Comparison of ENCODE assay signal across 9 mouse cellular contexts in the genomic region with DNA sequence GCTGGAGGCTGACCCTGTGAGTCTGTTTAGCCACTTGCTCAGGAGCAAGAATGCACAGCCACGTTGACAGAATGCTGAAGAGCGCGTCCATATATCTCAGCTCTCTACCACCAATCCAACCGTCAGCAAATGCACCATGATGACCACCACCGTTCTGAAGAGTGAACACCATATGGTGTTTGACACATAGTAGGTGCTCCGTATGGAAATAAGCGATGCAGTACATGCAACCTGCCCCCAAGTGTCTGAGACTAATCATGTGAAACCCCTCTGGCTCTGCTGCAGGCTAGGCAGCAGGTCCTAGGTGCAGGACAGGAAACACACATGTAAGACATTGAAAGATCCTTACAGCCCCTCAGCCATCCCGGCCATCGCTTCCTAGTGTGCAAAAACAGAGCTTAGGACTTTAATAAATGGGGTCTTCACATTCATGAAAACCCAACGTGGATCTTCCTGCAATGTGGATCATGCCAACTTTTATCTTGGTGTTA. TPM values are rescaled to one million over a fixed set of nuclear protein-coding genes. Genes with fewer than 3 reads are reported as not detected.
A peak's percentile ranks its signal among the peaks of the same experiment; 100 is the strongest.
DNase-seq lines count a peak whose midpoint lies in the region; ATAC-seq and TF ChIP-seq lines count a peak whose summit lies in the region.
"Had no signal": no experiment of that assay in that cellular context is flagged by ENCODE, and none has a peak within 500 bp of the region (broad histone marks: within the 10 kb centered on the region; RNA-seq: fewer than 3 reads in every experiment).

No protein-coding gene starts in this region.

- peak overlapping the region; percentile 68 for H3K4me3 ChIP-seq in heart, adult 2 months
- no peak overlapping the region for H3K4me3 ChIP-seq in MEL (ENCODE audit: control insufficient read depth in 1 of 2, insufficient read depth in 1 of 2, low read depth in 2 of 2, low read length in 2 of 2)
- H3K4me3 ChIP-seq in heart, postnatal 0 days (ENCODE audit: low read depth, low read length), result peak overlapping the region; percentile 67
- H3K4me3 ChIP-seq in midbrain, embryonic 11.5 days (ENCODE audit: low read depth, low read length), result no peak overlapping the region

- H3K27ac ChIP-seq in heart, adult 2 months, result peak overlapping the region; percentile 99
- H3K27ac ChIP-seq in MEL (ENCODE audit: control insufficient read depth, low read depth, low read length), result peak overlapping the region; percentile 65
- peak overlapping the region; percentile 98 for H3K27ac ChIP-seq in heart, postnatal 0 days (ENCODE audit: low read depth)
- H3K27ac ChIP-seq in midbrain, embryonic 11.5 days (ENCODE audit: low read depth, low read length), result no peak overlapping the region

- peak in 1 of 2 experiments; percentile 52 for DNase-seq in heart, adult 2 months
- DNase-seq in heart, postnatal 14 days, result no peak
- DNase-seq in MEL (ENCODE audit: low read depth, low spot score), result peak; percentile 17
- no peak for DNase-seq in heart, postnatal 0 days (ENCODE audit: low spot score)
- DNase-seq in midbrain, embryonic 11.5 days (ENCODE audit: low spot score, missing footprints), result no peak
- DNase-seq in gastrocnemius, adult 18-20 months (ENCODE audit: low spot score), result no peak

- no peak for ATAC-seq in heart, postnatal 0 days (ENCODE audit: insufficient read depth, low read depth)
- ATAC-seq in midbrain, embryonic 11.5 days (ENCODE audit: low FRiP score), result no peak
- ATAC-seq in megakaryocyte progenitor cell, adult 5-6 weeks (replicated peaks; ENCODE audit: poor library complexity), result no peak
- no peak for ATAC-seq in granulocyte monocyte progenitor cell, adult 5-6 weeks (replicated peaks; ENCODE audit: poor library complexity, severe bottlenecking)

- WGBS in heart, adult 2 months, result 20% methylated on average over 10 of the region's 10 CpGs
- 28% methylated on average over 10 of the region's 10 CpGs for WGBS in heart, postnatal 0 days
- 80% methylated on average over 10 of the region's 10 CpGs for WGBS in midbrain, embryonic 11.5 days

- no peak for TF ChIP-seq RAD21 in MEL (IDR thresholded peaks at IDR 0.05; ENCODE audit: low read depth, low read length)

- no peak for TF ChIP-seq POLR2A in heart, adult 2 months (IDR thresholded peaks at IDR 0.05; ENCODE audit: insufficient read depth, low read depth, low read length)
- no peak for TF ChIP-seq POLR2A in MEL (IDR thresholded peaks at IDR 0.05; ENCODE audit: control insufficient read depth in 1 of 2, insufficient read depth in 1 of 2, low read depth in 1 of 2, low read length in 2 of 2, poor library complexity in 1 of 2)

- no peaks in the 10 kb centered on the region; the same call in 1 of the 2 replicates for H3K79me2 ChIP-seq in heart, adult 2 months (replicated peaks; ENCODE audit: control insufficient read depth, insufficient read depth, low read length)
- H3K79me2 ChIP-seq in MEL (ENCODE audit: control insufficient read depth, insufficient read depth, low read length, poor library complexity), result peaks cover 2% of the 10 kb centered on the region

- peaks cover 17% of the 10 kb centered on the region for H3K4me1 ChIP-seq in heart, adult 2 months (ENCODE audit: control insufficient read depth, insufficient read depth, low read length)
- peaks cover 0 to 13% of the 10 kb centered on the region in 2 experiments; a peak in 2 of 4 replicates for H3K4me1 ChIP-seq in MEL (ENCODE audit: control insufficient read depth in 1 of 2, insufficient read depth in 2 of 2, low read length in 2 of 2)
- H3K4me1 ChIP-seq in heart, postnatal 0 days (ENCODE audit: control insufficient read depth, insufficient read depth), result peaks cover 14% of the 10 kb centered on the region; the same call in 1 of the 2 replicates
- H3K4me1 ChIP-seq in midbrain, embryonic 11.5 days (ENCODE audit: control insufficient read depth, insufficient read depth, low read length), result peaks cover 7% of the 10 kb centered on the region; the same call in 1 of the 2 replicates

- no peak for TF ChIP-seq CTCF in heart, adult 2 months (IDR thresholded peaks at IDR 0.05)
- TF ChIP-seq CTCF in MEL (IDR thresholded peaks at IDR 0.05 in 2 of 3, conservative IDR thresholded peaks at IDR 0.05 in 1 of 3; ENCODE audit: control insufficient read depth in 1 of 3, insufficient read depth in 1 of 3, low read depth in 2 of 3, low read length in 3 of 3, poor library complexity in 1 of 3, severe bottlenecking in 1 of 3), result no peak
- TF ChIP-seq CTCF in heart, postnatal 0 days (IDR thresholded peaks at IDR 0.05; ENCODE audit: low read depth), result no peak

- H3K36me3 ChIP-seq in heart, adult 2 months (ENCODE audit: control insufficient read depth, insufficient read depth, low read length), result peaks cover 15% of the 10 kb centered on the region
- H3K36me3 ChIP-seq in MEL (ENCODE audit: control insufficient read depth in 1 of 2, insufficient read depth in 2 of 2, low read length in 2 of 2), result peaks cover 0 to 5% of the 10 kb centered on the region in 2 experiments; a peak in 3 of 4 replicates
- peaks cover 32% of the 10 kb centered on the region for H3K36me3 ChIP-seq in heart, postnatal 0 days (replicated peaks; ENCODE audit: control insufficient read depth, insufficient read depth, low read length)
- no peaks in the 10 kb centered on the region for H3K36me3 ChIP-seq in midbrain, embryonic 11.5 days (ENCODE audit: control insufficient read depth, insufficient read depth, low read length)

- no peaks in the 10 kb centered on the region for H3K9me3 ChIP-seq in MEL (replicated peaks; ENCODE audit: insufficient read depth, low read length)
- H3K9me3 ChIP-seq in heart, postnatal 0 days (replicated peaks; ENCODE audit: control insufficient read depth, low read length), result no peaks in the 10 kb centered on the region
- no peaks in the 10 kb centered on the region for H3K9me3 ChIP-seq in midbrain, embryonic 11.5 days (ENCODE audit: control insufficient read depth, low read length)

- TF ChIP-seq EP300 in heart, adult 2 months (IDR thresholded peaks at IDR 0.05; ENCODE audit: insufficient read depth, low read depth, low read length), result no peak
- TF ChIP-seq EP300 in MEL (IDR thresholded peaks at IDR 0.05; ENCODE audit: low read depth in 1 of 2, low read length in 2 of 2), result no peak
- TF ChIP-seq EP300 in heart, postnatal 0 days (IDR thresholded peaks at IDR 0.05; ENCODE audit: low read depth), result no peak

- peak overlapping the region; percentile 54 for H3K9ac ChIP-seq in heart, adult 2 months (ENCODE audit: low read depth, low read length)
- no peak overlapping the region for H3K9ac ChIP-seq in MEL (ENCODE audit: control insufficient read depth, low read depth, low read length, poor library complexity, severe bottlenecking)
- peak overlapping the region; percentile 18; the same call in 1 of the 2 replicates for H3K9ac ChIP-seq in heart, postnatal 0 days (replicated peaks; ENCODE audit: low read depth, low read length)
- H3K9ac ChIP-seq in midbrain, embryonic 11.5 days (ENCODE audit: low read length), result no peak overlapping the region

- H3K4me2 ChIP-seq in heart, postnatal 0 days (ENCODE audit: low read depth, low read length), result peak overlapping the region; percentile 92
- H3K4me2 ChIP-seq in midbrain, embryonic 11.5 days, result peak overlapping the region; percentile 100; the same call in 1 of the 2 replicates

- no peaks in the 10 kb centered on the region for H3K27me3 ChIP-seq in heart, adult 2 months (ENCODE audit: control insufficient read depth, insufficient read depth, low read length)
- H3K27me3 ChIP-seq in MEL (ENCODE audit: control insufficient read depth in 1 of 2, insufficient read depth in 2 of 2, low read length in 2 of 2), result no peaks in the 10 kb centered on the region
- no peaks in the 10 kb centered on the region for H3K27me3 ChIP-seq in heart, postnatal 0 days (ENCODE audit: control insufficient read depth, insufficient read depth, low read length)
- H3K27me3 ChIP-seq in midbrain, embryonic 11.5 days (ENCODE audit: control insufficient read depth, insufficient read depth, low read length), result no peaks in the 10 kb centered on the region; the same call in 1 of the 2 replicates

- intact Hi-C loops in heart, adult 2 months (cut with DNase I), result no loop called here
- intact Hi-C loops in heart, postnatal 14 days (cut with DNase I), result no loop called here

RNA-seq across cellular contexts. Expression of gene Cfap97d1, which starts 0.6 kb away (rescaled TPM):
- total RNA-seq in heart, adult 2 months (2021), result not detected
- not detected in 2 replicates for polyA plus RNA-seq in heart, adult 2 months (2012; rRNA removed)
- not detected for total RNA-seq in heart, postnatal 14 days (2021)
- total RNA-seq in MEL (2012; rRNA removed), result not detected in 2 replicates
- polyA plus RNA-seq in MEL (2012; ENCODE audit: insufficient read depth in 1 of 2, insufficient read length in 2 of 2, low read depth in 1 of 2, low replicate concordance in 2 of 2, missing spikeins in 1 of 2), result not detected
- not detected in 2 replicates for total RNA-seq in heart, postnatal 0 days (2014; rRNA removed; ENCODE audit: low replicate concordance)
- polyA plus RNA-seq in heart, postnatal 0 days (2015; fragmentation: Nextera tagmentation; extraction: Ambion mirVana), result not detected in 2 replicates
- polyA plus RNA-seq in midbrain, embryonic 11.5 days (2014; fragmentation: Nextera tagmentation; extraction: Ambion mirVana), result not detected in 2 replicates
- not detected in 2 replicates for total RNA-seq in megakaryocyte progenitor cell, adult 5-6 weeks (2015)
- total RNA-seq in megakaryocyte progenitor cell, adult 5-6 weeks (2017), result not detected in 2 replicates
- not detected for total RNA-seq in gastrocnemius, adult 18-20 months (2021)
- not detected in 2 replicates for total RNA-seq in granulocyte monocyte progenitor cell, adult 5-6 weeks (2014; fragmentation: Nextera tagmentation)
- not detected in 2 replicates for total RNA-seq in granulocyte monocyte progenitor cell, adult 5-6 weeks (2017)
- total RNA-seq: common myeloid progenitor, adult 5-6 weeks had no signal

RNA-seq across cellular contexts. Expression of gene Dusp3, which starts 3.3 kb away (rescaled TPM):
- 100 to 1,000 TPM; 103 to 131 TPM for total RNA-seq in heart, adult 2 months (2021)
- polyA plus RNA-seq in heart, adult 2 months (2012; rRNA removed), result 97.7 and 101 TPM in 2 replicates
- total RNA-seq in heart, postnatal 14 days (2021), result 100 to 1,000 TPM; 130 to 137 TPM
- total RNA-seq in MEL (2012; rRNA removed), result 18.4 and 18.7 TPM in 2 replicates
- polyA plus RNA-seq in MEL (2012; ENCODE audit: insufficient read depth in 1 of 2, insufficient read length in 2 of 2, low read depth in 1 of 2, low replicate concordance in 2 of 2, missing spikeins in 1 of 2), result 10 to 100 TPM; 29.8 to 35.5 TPM
- 106 and 118 TPM in 2 replicates for total RNA-seq in heart, postnatal 0 days (2014; rRNA removed; ENCODE audit: low replicate concordance)
- polyA plus RNA-seq in heart, postnatal 0 days (2015; fragmentation: Nextera tagmentation; extraction: Ambion mirVana), result 67.9 and 75.7 TPM in 2 replicates
- polyA plus RNA-seq in midbrain, embryonic 11.5 days (2014; fragmentation: Nextera tagmentation; extraction: Ambion mirVana), result 11.1 and 11.6 TPM in 2 replicates
- total RNA-seq in megakaryocyte progenitor cell, adult 5-6 weeks (2015), result 3.4 and 4.7 TPM in 2 replicates
- 1.4 and 4.1 TPM in 2 replicates for total RNA-seq in megakaryocyte progenitor cell, adult 5-6 weeks (2017)
- total RNA-seq in gastrocnemius, adult 18-20 months (2021), result 100 to 1,000 TPM; 153 to 161 TPM
- 3.9 and 4.3 TPM in 2 replicates for total RNA-seq in granulocyte monocyte progenitor cell, adult 5-6 weeks (2014; fragmentation: Nextera tagmentation)
- total RNA-seq in granulocyte monocyte progenitor cell, adult 5-6 weeks (2017), result 0.95 and 1.1 TPM in 2 replicates

RNA-seq across cellular contexts. Expression of gene Sost, which starts 16.7 kb away (rescaled TPM):
- total RNA-seq in heart, adult 2 months (2021), result 1 to 10 TPM; 2.1 to 3.2 TPM
- polyA plus RNA-seq in heart, adult 2 months (2012; rRNA removed), result 5.8 and 7.0 TPM in 2 replicates
- 1 to 10 TPM in 1 of 2 experiments, under 1 TPM in 1; 0.68 to 1.3 TPM for total RNA-seq in heart, postnatal 14 days (2021)
- not detected in 2 replicates for total RNA-seq in MEL (2012; rRNA removed)
- polyA plus RNA-seq in MEL (2012; ENCODE audit: insufficient read depth in 1 of 2, insufficient read length in 2 of 2, low read depth in 1 of 2, low replicate concordance in 2 of 2, missing spikeins in 1 of 2), result not detected
- 6.5 and 21.2 TPM in 2 replicates for total RNA-seq in heart, postnatal 0 days (2014; rRNA removed; ENCODE audit: low replicate concordance)
- polyA plus RNA-seq in heart, postnatal 0 days (2015; fragmentation: Nextera tagmentation; extraction: Ambion mirVana), result 2.7 and 2.8 TPM in 2 replicates
- not detected in 2 replicates for polyA plus RNA-seq in midbrain, embryonic 11.5 days (2014; fragmentation: Nextera tagmentation; extraction: Ambion mirVana)
- not detected in 2 replicates for total RNA-seq in megakaryocyte progenitor cell, adult 5-6 weeks (2015)
- total RNA-seq in megakaryocyte progenitor cell, adult 5-6 weeks (2017), result not detected in 2 replicates
- total RNA-seq in gastrocnemius, adult 18-20 months (2021), result not detected
- total RNA-seq in granulocyte monocyte progenitor cell, adult 5-6 weeks (2014; fragmentation: Nextera tagmentation), result not detected in 2 replicates
- not detected in 2 replicates for total RNA-seq in granulocyte monocyte progenitor cell, adult 5-6 weeks (2017)
- total RNA-seq: common myeloid progenitor, adult 5-6 weeks had no signal

RNA-seq across cellular contexts. Expression of gene Mpp3, which starts 44.8 kb away (rescaled TPM):
- total RNA-seq in heart, adult 2 months (2021), result 1 to 10 TPM; 1.4 to 1.5 TPM
- 4.5 and 5.3 TPM in 2 replicates for polyA plus RNA-seq in heart, adult 2 months (2012; rRNA removed)
- total RNA-seq in heart, postnatal 14 days (2021), result 1 to 10 TPM; 4.3 to 5.2 TPM
- 4.6 and 5.5 TPM in 2 replicates for total RNA-seq in MEL (2012; rRNA removed)
- polyA plus RNA-seq in MEL (2012; ENCODE audit: insufficient read depth in 1 of 2, insufficient read length in 2 of 2, low read depth in 1 of 2, low replicate concordance in 2 of 2, missing spikeins in 1 of 2), result 1 to 10 TPM in 1 of 2 experiments, not detected in 1; 7.1 TPM
- total RNA-seq in heart, postnatal 0 days (2014; rRNA removed; ENCODE audit: low replicate concordance), result 4.9 and 8.0 TPM in 2 replicates
- 1.7 and 2.2 TPM in 2 replicates for polyA plus RNA-seq in heart, postnatal 0 days (2015; fragmentation: Nextera tagmentation; extraction: Ambion mirVana)
- 14.4 and 15.5 TPM in 2 replicates for polyA plus RNA-seq in midbrain, embryonic 11.5 days (2014; fragmentation: Nextera tagmentation; extraction: Ambion mirVana)
- not detected in 2 replicates for total RNA-seq in megakaryocyte progenitor cell, adult 5-6 weeks (2015)
- total RNA-seq in megakaryocyte progenitor cell, adult 5-6 weeks (2017), result not detected in 2 replicates
- total RNA-seq in gastrocnemius, adult 18-20 months (2021), result 10 to 100 TPM; 15.7 to 24.5 TPM
- not detected in 2 replicates for total RNA-seq in granulocyte monocyte progenitor cell, adult 5-6 weeks (2014; fragmentation: Nextera tagmentation)
- total RNA-seq in granulocyte monocyte progenitor cell, adult 5-6 weeks (2017), result not detected in 2 replicates
- total RNA-seq: common myeloid progenitor, adult 5-6 weeks had no signal

RNA-seq across cellular contexts. Expression of gene Cd300lg, which starts 57.8 kb away (rescaled TPM):
- 10 to 100 TPM; 51.6 to 70.1 TPM for total RNA-seq in heart, adult 2 months (2021)
- polyA plus RNA-seq in heart, adult 2 months (2012; rRNA removed), result 102 and 143 TPM in 2 replicates
- total RNA-seq in heart, postnatal 14 days (2021), result 10 to 100 TPM; 61.8 to 69.1 TPM
- 0.08 TPM in 1 of 2 replicates, not detected in the other for total RNA-seq in MEL (2012; rRNA removed)
- under 1 TPM in 1 of 2 experiments, not detected in 1; 0.26 TPM for polyA plus RNA-seq in MEL (2012; ENCODE audit: insufficient read depth in 1 of 2, insufficient read length in 2 of 2, low read depth in 1 of 2, low replicate concordance in 2 of 2, missing spikeins in 1 of 2)
- total RNA-seq in heart, postnatal 0 days (2014; rRNA removed; ENCODE audit: low replicate concordance), result 23.0 and 79.5 TPM in 2 replicates
- 22.9 and 24.0 TPM in 2 replicates for polyA plus RNA-seq in heart, postnatal 0 days (2015; fragmentation: Nextera tagmentation; extraction: Ambion mirVana)
- 0.11 and 0.19 TPM in 2 replicates for polyA plus RNA-seq in midbrain, embryonic 11.5 days (2014; fragmentation: Nextera tagmentation; extraction: Ambion mirVana)
- 0.66 and 1.3 TPM in 2 replicates for total RNA-seq in megakaryocyte progenitor cell, adult 5-6 weeks (2015)
- 0.71 and 1.1 TPM in 2 replicates for total RNA-seq in megakaryocyte progenitor cell, adult 5-6 weeks (2017)
- total RNA-seq in gastrocnemius, adult 18-20 months (2021), result 10 to 100 TPM; 16.1 to 19.0 TPM
- 0.26 and 1.1 TPM in 2 replicates for total RNA-seq in granulocyte monocyte progenitor cell, adult 5-6 weeks (2014; fragmentation: Nextera tagmentation)
- 0.36 and 2.0 TPM in 2 replicates for total RNA-seq in granulocyte monocyte progenitor cell, adult 5-6 weeks (2017)

Comparison
In these comparisons a context has a peak if more than half of its experiments do, and no peak if none do; other contexts are left out.
1. H3K4me3 ChIP-seq: peak in heart, adult 2 months (single experiment) and heart, postnatal 0 days (single experiment); none in MEL (0 of 2) and midbrain, embryonic 11.5 days (single experiment).
2. H3K9ac ChIP-seq: peak in heart, adult 2 months (single experiment) and heart, postnatal 0 days (single experiment); none in MEL (single experiment) and midbrain, embryonic 11.5 days (single experiment).